Mouse (Mus musculus) cerebellum, adult 11-12 months (tissue): ENCODE measurements at regions not wholly inside any gene's neighbourhood (a gene's known extent, or its start where the extent isn't known, plus 50 kb on each side); places are given as distances from the start of the nearest gene placed in this dataset.
"Not testable (repeated sequence)": the region's sequence is repeated elsewhere in the genome, so short reads cannot be mapped to it uniquely, and the experiment has no call there.

ENCODE experiments used
- DNase-seq: peaks from one replicate; pipeline ENCODE4 v3.0.0; 2022

- DNase-seq, result no peak
Measured at GRCm38 (mm10) chr9:92661938-92662337, 119.9 kb downstream of the Plod2 start.

GRCm38 (mm10) chr9:92667361-92667881 lies 125.4 kb downstream of the Plod2 start:
- DNase-seq, result no peak

GRCm38 (mm10) chr9:92671966-92672365 lies 129.9 kb downstream of the Plod2 start:
- DNase-seq, result no peak

DNA sequence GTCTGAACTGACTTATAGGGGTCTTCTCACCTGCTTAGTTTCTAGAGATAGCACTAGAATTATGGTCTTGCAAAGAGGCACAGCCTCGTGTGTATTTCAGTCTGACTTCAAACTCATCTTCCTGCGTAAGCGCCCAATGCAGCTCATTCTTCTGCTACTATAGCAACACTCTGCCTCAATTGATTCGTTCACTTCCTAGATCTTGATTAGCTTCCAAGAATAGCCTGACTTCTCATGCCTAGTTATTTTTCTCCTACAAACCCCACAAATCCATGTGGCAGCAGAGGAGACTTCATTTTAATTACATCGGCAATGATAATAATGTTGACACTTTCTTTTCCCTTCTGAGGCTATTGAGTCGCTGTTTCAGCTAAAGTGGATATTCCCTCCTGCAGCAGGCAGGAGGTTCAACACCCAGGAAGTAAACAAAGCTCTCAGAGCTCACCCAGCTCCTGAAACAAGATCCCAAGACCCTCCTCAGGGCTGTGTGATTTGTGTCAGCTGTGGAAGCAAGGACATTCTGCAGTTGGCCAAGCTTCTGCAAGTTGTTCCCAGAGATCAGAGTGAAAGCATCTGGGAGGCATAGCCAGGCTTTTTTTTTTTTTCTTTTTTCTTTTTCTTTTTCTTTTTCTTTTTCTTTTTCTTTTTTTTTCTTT lies 152.5 kb downstream of the Plod2 start:
- DNase-seq, result no peak

GRCm38 (mm10) chr9:92697971-92698370 lies 155.9 kb downstream of the Plod2 start:
- no peak for DNase-seq

GRCm38 (mm10) chr9:92704752-92705151 lies 162.7 kb downstream of the Plod2 start:
- DNase-seq, result no peak

DNA sequence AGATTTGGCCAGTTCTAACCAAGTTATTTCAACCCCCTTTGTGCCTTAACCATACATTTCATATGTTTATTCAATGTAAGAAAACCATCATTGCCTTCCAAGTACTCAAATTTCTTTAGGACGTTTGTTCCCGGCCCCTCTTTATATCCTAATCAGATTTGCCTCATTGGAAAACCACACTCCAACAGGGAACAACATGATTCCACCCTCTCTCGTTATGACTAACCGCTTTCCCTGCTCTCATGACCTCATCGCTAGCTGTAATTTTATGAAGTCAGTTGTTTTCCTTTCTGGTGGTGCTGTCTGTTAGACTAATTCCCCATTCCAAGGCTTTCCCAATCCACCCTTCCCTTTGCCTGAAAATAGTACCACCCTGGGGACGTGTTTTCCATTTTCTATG lies 165.0 kb downstream of the Plod2 start:
- no peak for DNase-seq

DNA sequence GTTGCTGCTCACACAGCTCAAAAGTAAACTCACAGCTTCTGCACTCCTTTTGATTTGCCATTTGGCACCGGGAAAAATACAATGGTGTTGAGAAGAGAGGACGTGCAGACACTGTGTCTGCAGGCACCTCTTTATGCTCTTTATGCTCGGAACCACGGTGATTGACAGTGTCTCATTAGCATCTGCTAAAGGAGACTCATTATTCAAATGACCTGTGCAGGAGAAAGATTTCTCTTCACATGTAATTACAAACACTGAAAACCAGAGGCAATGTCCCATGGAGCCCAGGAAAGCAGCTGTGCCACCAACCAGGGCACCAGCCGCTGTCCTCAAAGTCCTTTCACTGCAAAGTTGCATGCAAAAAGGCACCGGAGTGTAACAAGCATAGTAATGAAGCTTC lies 175.2 kb downstream of the Plod2 start:
- DNase-seq, result no peak

GRCm38 (mm10) chr9:92718337-92718736 lies 176.3 kb downstream of the Plod2 start:
- DNase-seq, result no peak

DNA sequence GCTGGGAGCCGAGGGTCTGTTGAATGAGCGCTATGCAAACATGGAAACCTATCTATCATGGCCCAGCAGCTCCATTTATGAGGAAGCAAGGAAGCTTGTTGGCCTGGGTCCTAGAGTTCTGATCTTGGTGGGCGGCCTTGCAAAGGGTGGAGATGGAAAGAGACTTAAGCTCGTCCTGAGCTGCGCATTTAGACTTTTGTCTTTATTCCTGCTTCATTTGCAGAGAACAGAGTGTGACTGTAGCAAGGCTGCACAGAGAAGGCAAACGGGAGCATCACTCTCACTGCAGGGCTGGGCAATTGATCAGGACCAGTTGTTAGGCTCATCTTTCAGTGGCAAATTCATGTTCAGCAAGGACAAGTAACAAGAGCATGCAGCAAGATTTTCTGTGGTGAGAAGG lies 177.2 kb downstream of the Plod2 start:
- DNase-seq, result no peak

- no peak for DNase-seq
Measured at GRCm38 (mm10) chr9:92728864-92729263, 186.8 kb downstream of the Plod2 start.

GRCm38 (mm10) chr9:92731396-92731795 lies 189.4 kb downstream of the Plod2 start:
- DNase-seq, result no peak

GRCm38 (mm10) chr9:92767532-92767931 lies 225.5 kb downstream of the Plod2 start:
- DNase-seq, result no peak

GRCm38 (mm10) chr9:92768432-92768831 lies 226.4 kb downstream of the Plod2 start:
- DNase-seq, result no peak

DNA sequence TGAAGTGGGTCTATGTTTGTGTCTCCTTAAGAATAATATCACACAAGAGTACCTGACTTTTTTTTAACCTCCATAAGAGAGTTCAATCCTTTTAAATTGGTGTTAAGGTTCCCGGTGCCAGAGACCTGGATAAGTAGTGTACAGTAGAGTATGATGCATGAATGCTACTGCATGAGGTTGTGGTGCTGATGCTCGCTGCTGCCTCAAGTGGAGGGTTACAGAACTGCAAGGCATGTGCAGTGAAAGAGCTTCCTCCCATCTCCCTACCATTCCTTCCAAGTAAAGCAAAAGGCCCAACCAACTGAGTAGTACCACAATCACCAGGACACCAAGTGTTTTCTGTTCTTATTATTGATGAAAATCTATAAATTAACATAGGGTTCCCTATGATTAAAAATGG lies 227.5 kb downstream of the Plod2 start:
- no peak for DNase-seq

- DNase-seq, result no peak
Measured at GRCm38 (mm10) chr9:92771002-92771401, 229.0 kb downstream of the Plod2 start.

GRCm38 (mm10) chr9:92771716-92772115 lies 229.7 kb downstream of the Plod2 start:
- no peak for DNase-seq

GRCm38 (mm10) chr9:92782922-92783454 lies 241.0 kb downstream of the Plod2 start:
- no peak for DNase-seq

DNA sequence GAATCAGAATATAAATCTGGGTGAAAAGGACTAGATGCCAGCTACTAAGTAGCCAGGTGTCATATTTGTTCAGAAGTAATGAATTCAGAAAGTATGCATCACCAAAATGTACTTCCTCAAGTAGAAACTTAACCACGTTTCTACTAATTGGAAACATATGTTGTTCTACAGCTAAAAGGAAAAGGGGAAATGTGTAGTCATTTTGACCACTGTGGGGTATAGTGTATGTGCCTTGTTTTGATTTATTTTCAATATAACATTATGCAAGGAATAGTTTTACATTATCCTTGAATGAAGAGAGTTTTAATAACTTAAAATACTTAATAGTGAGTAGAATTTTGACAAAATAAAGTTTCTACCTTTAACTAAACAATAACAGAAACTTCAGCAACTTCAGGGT lies 257.7 kb downstream of the Plod2 start:
- DNase-seq, result no peak

DNA sequence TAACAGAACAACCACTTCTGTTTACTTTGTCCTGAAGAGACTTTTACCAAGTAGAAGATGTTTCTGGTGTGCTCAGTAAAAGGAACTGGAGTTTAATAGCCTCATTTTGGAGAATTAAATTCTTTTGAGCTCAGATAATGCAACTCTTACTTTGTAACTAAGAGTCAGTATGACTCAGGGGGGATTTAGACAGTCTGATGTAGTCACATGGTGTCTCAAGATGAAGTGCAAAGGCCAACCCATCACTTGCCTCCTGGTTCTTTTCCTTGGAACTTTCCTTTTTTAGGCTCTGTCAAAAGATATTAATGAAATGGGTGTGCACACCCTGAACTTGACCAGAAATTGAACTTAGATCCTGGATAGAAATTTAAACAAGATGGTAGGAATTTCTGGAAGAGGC lies 267.4 kb downstream of the Plod2 start:
- DNase-seq, result no peak

DNA sequence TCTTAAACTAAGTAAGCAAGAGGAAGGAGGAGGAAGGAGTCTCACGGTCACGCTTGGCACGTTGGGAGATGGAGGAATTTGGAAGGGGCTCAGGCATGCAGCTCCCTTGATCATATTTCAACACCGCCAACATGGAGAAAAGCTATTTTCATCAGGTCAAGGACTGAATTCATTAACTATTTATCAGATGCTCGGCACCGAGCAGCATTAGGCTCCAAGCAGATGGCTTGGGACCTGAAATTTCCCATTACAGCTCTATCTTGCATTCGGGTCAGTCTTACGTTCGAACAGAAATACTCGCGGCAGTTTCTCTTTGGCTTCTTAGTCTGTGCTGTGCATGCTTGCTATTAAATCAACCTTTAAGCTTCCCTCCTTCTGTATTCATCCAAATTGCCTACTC lies 278.7 kb downstream of the Plod2 start:
- DNase-seq, result no peak

DNA sequence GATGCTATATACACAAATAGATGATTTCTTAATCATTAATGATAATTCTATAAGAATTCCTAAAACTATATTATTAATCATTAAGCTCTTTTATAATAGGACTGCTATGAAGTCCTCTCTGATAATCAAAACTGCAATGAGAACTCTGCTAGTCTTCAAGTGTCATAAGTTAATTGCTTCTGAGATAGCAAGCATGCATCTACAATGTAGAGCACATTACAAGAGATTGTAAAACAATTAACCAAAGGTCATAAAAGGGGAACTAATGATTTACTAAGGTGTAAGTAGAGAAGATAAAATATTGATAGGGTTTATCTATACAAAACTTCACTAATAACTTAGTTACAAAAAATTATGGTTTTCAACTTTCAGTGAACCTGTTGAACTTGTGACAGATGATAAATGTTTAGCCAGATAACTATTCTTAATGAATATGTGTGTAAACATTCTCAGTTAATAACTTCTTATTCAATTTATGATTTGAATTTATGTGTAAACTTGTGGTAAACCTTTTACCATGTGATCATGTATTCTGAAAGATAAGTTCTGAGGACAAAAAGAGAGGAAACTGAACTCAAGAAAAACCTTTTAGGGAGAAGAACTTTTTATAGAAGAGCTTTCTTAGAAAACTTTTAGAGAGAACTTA lies 284.8 kb downstream of the Plod2 start:
- no peak for DNase-seq

DNA sequence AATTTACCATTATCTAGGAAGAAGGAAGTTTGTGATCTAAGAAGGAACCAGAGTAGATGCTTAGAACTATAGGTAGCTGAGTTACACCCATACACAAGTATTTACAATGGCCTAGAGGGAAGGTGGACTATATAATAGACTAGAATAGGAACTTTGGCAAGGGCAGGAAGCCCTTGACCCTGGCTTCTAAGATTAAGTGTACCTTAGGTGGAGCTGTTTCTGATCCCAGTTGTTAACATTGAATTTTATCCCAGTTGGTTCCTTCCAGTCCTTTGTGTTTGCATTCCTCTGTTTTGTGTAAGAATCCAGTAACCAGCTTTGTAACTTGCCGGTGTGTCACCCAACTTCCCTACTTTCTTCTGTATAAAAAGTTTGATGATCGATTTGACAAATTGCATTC lies 294.1 kb downstream of the Plod2 start:
- DNase-seq, result not testable (repeated sequence)

GRCm38 (mm10) chr9:92856410-92857083 lies 314.5 kb downstream of the Plod2 start:
- DNase-seq, result no peak
